Mouse (Mus musculus): Measurements from ENCODE around the gene Hecw2.

DNA sequence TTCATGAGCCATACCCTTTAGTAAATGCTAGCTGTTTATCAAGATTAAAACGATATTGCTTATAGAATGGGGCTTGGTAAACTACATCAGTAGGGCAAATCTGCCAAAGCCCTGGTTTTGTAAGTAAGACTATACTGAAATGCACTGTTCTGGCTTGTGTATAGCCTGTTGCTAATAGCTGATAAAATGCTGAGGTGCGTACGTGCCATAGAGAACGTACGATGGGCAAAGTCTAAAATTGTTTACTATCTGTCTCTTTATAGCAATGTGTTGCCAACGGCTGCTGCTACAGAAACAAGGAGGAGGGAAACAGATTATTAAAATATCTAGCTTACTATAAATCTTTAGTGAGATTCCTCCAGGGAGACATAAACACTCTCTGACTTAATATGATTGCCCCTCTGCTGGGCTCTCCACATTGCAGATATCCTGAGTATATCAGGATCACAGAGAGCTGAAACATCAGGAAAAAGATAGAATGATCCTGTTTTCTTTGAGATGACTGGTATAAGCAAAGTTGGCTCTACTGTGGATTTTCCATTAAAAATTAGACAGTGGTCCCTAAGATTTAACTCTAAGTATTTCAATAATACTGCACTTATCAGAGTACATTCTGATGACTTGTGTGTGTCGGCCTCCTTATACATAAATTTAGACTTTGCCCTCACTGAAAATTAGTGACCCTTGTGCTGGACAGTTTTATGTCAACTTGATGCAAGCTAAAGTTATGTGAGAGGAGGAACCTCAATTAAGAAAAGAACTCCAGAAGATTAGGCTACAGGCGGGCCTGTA lies 350.6 kb downstream of the Hecw2 start:
- no peak for TF ChIP-seq CTCF (IDR thresholded peaks at IDR 0.05; ENCODE audit: control insufficient read depth, insufficient read depth, low read length)
- TF ChIP-seq POLR2A (IDR thresholded peaks at IDR 0.05; ENCODE audit: borderline replicate concordance, control insufficient read depth, low read depth, low read length), result no peak
